Mouse (Mus musculus): ENCODE results near the gene Nfil3. TPM values are rescaled to one million over a fixed set of nuclear protein-coding genes. Genes with fewer than 3 reads are reported as not detected.

The Nfil3 gene
- total RNA-seq, 1 experiment: 5.8 TPM

GRCm38 (mm10) chr13:53007781-53008180 is 26.9 kb upstream of the Nfil3 start:
- TF ChIP-seq MAFK (IDR thresholded peaks at IDR 0.05; ENCODE audit: insufficient read depth, low read depth, low read length): no peak
- TF ChIP-seq ZC3H11A (IDR thresholded peaks at IDR 0.05; ENCODE audit: borderline replicate concordance, low read depth, low read length): no peak
- TF ChIP-seq HCFC1 (IDR thresholded peaks at IDR 0.05; ENCODE audit: borderline replicate concordance, insufficient read depth, low read length): no peak
- TF ChIP-seq ZNF384 (IDR thresholded peaks at IDR 0.05; ENCODE audit: low read depth, low read length): no peak
- TF ChIP-seq CHD2 (IDR thresholded peaks at IDR 0.05; ENCODE audit: low read depth, low read length): no peak
- in situ Hi-C loops (cut with MboI; ENCODE audit: low sequenced_read_pairs in 2 of 2, unreplicated experiment in 2 of 2): no loop called here
- no peak overlapping the region for H3K4me3 ChIP-seq (ENCODE audit: insufficient read depth in 1 of 2, low read depth in 1 of 2, low read length in 2 of 2, poor library complexity in 1 of 2, severe bottlenecking in 1 of 2)

GRCm38 (mm10) chr13:53003286-53003685 is 22.4 kb upstream of the Nfil3 start:
- Histone ChIP-seq H3K36me3 (ENCODE audit: control insufficient read depth, insufficient read depth, low read length, poor library complexity, severe bottlenecking) (no peaks in the 10 kb centered on the region), H3K9me3 (ENCODE audit: control insufficient read depth, insufficient read depth, low read depth, low read length) (no peaks in the 10 kb centered on the region), H3K4me3 (ENCODE audit: insufficient read depth in 1 of 2, low read depth in 1 of 2, low read length in 2 of 2, poor library complexity in 1 of 2, severe bottlenecking in 1 of 2) (no peak overlapping the region), H3K27ac (ENCODE audit: insufficient read depth, low read depth, low read length, poor library complexity, severe bottlenecking) (no peak overlapping the region), H3K9ac (ENCODE audit: insufficient read depth, low read depth, low read length, poor library complexity, severe bottlenecking) (no peak overlapping the region), H3K4me1 (ENCODE audit: control insufficient read depth in 2 of 2, insufficient read depth in 2 of 2, low read length in 2 of 2, poor library complexity in 1 of 2) (no peaks in the 10 kb centered on the region)
- no peak for DNase-seq (ENCODE audit: low read depth, low spot score)
- in situ Hi-C loops (cut with MboI; ENCODE audit: low sequenced_read_pairs in 2 of 2, unreplicated experiment in 2 of 2): no loop called here
- TF ChIP-seq CHD2 (IDR thresholded peaks at IDR 0.05; ENCODE audit: low read depth, low read length) (no peak), HCFC1 (IDR thresholded peaks at IDR 0.05; ENCODE audit: borderline replicate concordance, insufficient read depth, low read length) (no peak), ZC3H11A (IDR thresholded peaks at IDR 0.05; ENCODE audit: borderline replicate concordance, low read depth, low read length) (no peak), ZNF384 (IDR thresholded peaks at IDR 0.05; ENCODE audit: low read depth, low read length) (no peak), MAFK (IDR thresholded peaks at IDR 0.05; ENCODE audit: insufficient read depth, low read depth, low read length) (no peak)

More at GRCm38 (mm10) chr13:53007781-53008180, 26.9 kb upstream of the Nfil3 start:
- H3K4me1 ChIP-seq (ENCODE audit: control insufficient read depth in 2 of 2, insufficient read depth in 2 of 2, low read length in 2 of 2, poor library complexity in 1 of 2): no peaks in the 10 kb centered on the region
- no peak overlapping the region for H3K27ac ChIP-seq (ENCODE audit: insufficient read depth, low read depth, low read length, poor library complexity, severe bottlenecking)
- H3K36me3 ChIP-seq (ENCODE audit: control insufficient read depth, insufficient read depth, low read length, poor library complexity, severe bottlenecking): no peaks in the 10 kb centered on the region
- H3K9ac ChIP-seq (ENCODE audit: insufficient read depth, low read depth, low read length, poor library complexity, severe bottlenecking): no peak overlapping the region
- DNase-seq (ENCODE audit: low read depth, low spot score): no peak
- no peaks in the 10 kb centered on the region for H3K9me3 ChIP-seq (ENCODE audit: control insufficient read depth, insufficient read depth, low read depth, low read length)

- DNase-seq (ENCODE audit: low read depth, low spot score): no peak
- no peaks in the 10 kb centered on the region for H3K9me3 ChIP-seq (ENCODE audit: control insufficient read depth, insufficient read depth, low read depth, low read length)
- H3K4me3 ChIP-seq (ENCODE audit: insufficient read depth in 1 of 2, low read depth in 1 of 2, low read length in 2 of 2, poor library complexity in 1 of 2, severe bottlenecking in 1 of 2): no peak overlapping the region
- no peak overlapping the region for H3K27ac ChIP-seq (ENCODE audit: insufficient read depth, low read depth, low read length, poor library complexity, severe bottlenecking)
- TF ChIP-seq MAFK (IDR thresholded peaks at IDR 0.05; ENCODE audit: insufficient read depth, low read depth, low read length) (no peak), CHD2 (IDR thresholded peaks at IDR 0.05; ENCODE audit: low read depth, low read length) (no peak), HCFC1 (IDR thresholded peaks at IDR 0.05; ENCODE audit: borderline replicate concordance, insufficient read depth, low read length) (no peak), ZC3H11A (IDR thresholded peaks at IDR 0.05; ENCODE audit: borderline replicate concordance, low read depth, low read length) (no peak), ZNF384 (IDR thresholded peaks at IDR 0.05; ENCODE audit: low read depth, low read length) (no peak)
- H3K36me3 ChIP-seq (ENCODE audit: control insufficient read depth, insufficient read depth, low read length, poor library complexity, severe bottlenecking): no peaks in the 10 kb centered on the region
- no peaks in the 10 kb centered on the region for H3K4me1 ChIP-seq (ENCODE audit: control insufficient read depth in 2 of 2, insufficient read depth in 2 of 2, low read length in 2 of 2, poor library complexity in 1 of 2)
- in situ Hi-C loops (cut with MboI; ENCODE audit: low sequenced_read_pairs in 2 of 2, unreplicated experiment in 2 of 2): no loop called here
- no peak overlapping the region for H3K9ac ChIP-seq (ENCODE audit: insufficient read depth, low read depth, low read length, poor library complexity, severe bottlenecking)
Measured at GRCm38 (mm10) chr13:53001511-53001935, 20.6 kb upstream of the Nfil3 start.

GRCm38 (mm10) chr13:53000481-53000880 is 19.6 kb upstream of the Nfil3 start:
- no peak overlapping the region for H3K9ac ChIP-seq (ENCODE audit: insufficient read depth, low read depth, low read length, poor library complexity, severe bottlenecking)
- H3K36me3 ChIP-seq (ENCODE audit: control insufficient read depth, insufficient read depth, low read length, poor library complexity, severe bottlenecking): no peaks in the 10 kb centered on the region
- TF ChIP-seq CHD2 (IDR thresholded peaks at IDR 0.05; ENCODE audit: low read depth, low read length) (no peak), ZC3H11A (IDR thresholded peaks at IDR 0.05; ENCODE audit: borderline replicate concordance, low read depth, low read length) (no peak), ZNF384 (IDR thresholded peaks at IDR 0.05; ENCODE audit: low read depth, low read length) (no peak), HCFC1 (IDR thresholded peaks at IDR 0.05; ENCODE audit: borderline replicate concordance, insufficient read depth, low read length) (no peak), MAFK (IDR thresholded peaks at IDR 0.05; ENCODE audit: insufficient read depth, low read depth, low read length) (no peak)
- DNase-seq (ENCODE audit: low read depth, low spot score): no peak
- H3K4me3 ChIP-seq (ENCODE audit: insufficient read depth in 1 of 2, low read depth in 1 of 2, low read length in 2 of 2, poor library complexity in 1 of 2, severe bottlenecking in 1 of 2): no peak overlapping the region
- H3K4me1 ChIP-seq (ENCODE audit: control insufficient read depth in 2 of 2, insufficient read depth in 2 of 2, low read length in 2 of 2, poor library complexity in 1 of 2): no peaks in the 10 kb centered on the region
- no peak overlapping the region for H3K27ac ChIP-seq (ENCODE audit: insufficient read depth, low read depth, low read length, poor library complexity, severe bottlenecking)
- in situ Hi-C loops (cut with MboI; ENCODE audit: low sequenced_read_pairs in 2 of 2, unreplicated experiment in 2 of 2): no loop called here
- H3K9me3 ChIP-seq (ENCODE audit: control insufficient read depth, insufficient read depth, low read depth, low read length): no peaks in the 10 kb centered on the region

GRCm38 (mm10) chr13:52998541-52998940 is 17.7 kb upstream of the Nfil3 start:
- TF ChIP-seq ZC3H11A (IDR thresholded peaks at IDR 0.05; ENCODE audit: borderline replicate concordance, low read depth, low read length) (no peak), ZNF384 (IDR thresholded peaks at IDR 0.05; ENCODE audit: low read depth, low read length) (no peak)
- DNase-seq (ENCODE audit: low read depth, low spot score): no peak
- no peaks in the 10 kb centered on the region; a peak in 1 of 4 replicates for H3K4me1 ChIP-seq (ENCODE audit: control insufficient read depth in 2 of 2, insufficient read depth in 2 of 2, low read length in 2 of 2, poor library complexity in 1 of 2)

More at GRCm38 (mm10) chr13:52998541-52998940, 17.7 kb upstream of the Nfil3 start:
- in situ Hi-C loops (cut with MboI; ENCODE audit: low sequenced_read_pairs in 2 of 2, unreplicated experiment in 2 of 2): loop anchor here in 1 of 2 experiments (25.0 kb wide), 1 partner anchor 286 kb away; no protein-coding TSS in a partner anchor
- Histone ChIP-seq H3K9ac (ENCODE audit: insufficient read depth, low read depth, low read length, poor library complexity, severe bottlenecking) (no peak overlapping the region), H3K4me3 (ENCODE audit: insufficient read depth in 1 of 2, low read depth in 1 of 2, low read length in 2 of 2, poor library complexity in 1 of 2, severe bottlenecking in 1 of 2) (no peak overlapping the region), H3K9me3 (ENCODE audit: control insufficient read depth, insufficient read depth, low read depth, low read length) (no peaks in the 10 kb centered on the region), H3K36me3 (ENCODE audit: control insufficient read depth, insufficient read depth, low read length, poor library complexity, severe bottlenecking) (no peaks in the 10 kb centered on the region), H3K27ac (ENCODE audit: insufficient read depth, low read depth, low read length, poor library complexity, severe bottlenecking) (no peak overlapping the region)

All from ES-E14 (cell line).